Mouse (Mus musculus) T-cell, adult 66 days (primary cell): ENCODE measurements around the gene H2-M10.4. TPM values are rescaled to one million over a fixed set of nuclear protein-coding genes. Genes with fewer than 3 reads are reported as not detected.

Experiments
- total RNA-seq, 2 experiments: library from RNA; stranded (reverse); gene quantifications; 3 replicates in 1 of 2; 4 replicates in 1 of 2; pipeline ENCODE4 v1.2.4; 2023

H2-M10.4 gene
- total RNA-seq, result not detected

DNA sequence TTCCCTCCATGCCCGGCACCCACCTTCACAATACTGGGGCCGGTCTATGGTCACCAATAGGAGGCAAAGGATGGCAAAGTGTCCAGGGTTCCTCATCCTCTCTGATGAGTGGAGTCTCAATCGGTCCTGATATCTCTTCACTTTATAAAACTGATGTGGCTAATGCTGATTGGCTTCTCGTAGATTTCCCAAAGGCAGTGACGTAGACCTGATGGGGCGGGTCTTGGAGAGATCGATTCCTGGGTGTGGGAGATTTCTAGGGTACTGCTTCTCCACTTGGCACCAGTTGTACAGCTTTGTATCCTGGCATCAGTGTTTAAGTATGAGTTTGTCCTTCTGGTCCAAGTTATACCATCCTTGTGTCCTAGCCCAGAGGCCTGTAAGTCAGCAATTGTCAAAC lies at the start of gene H2-M10.4:
Gene H2-M10.4 (minus strand): TSS at position 101 of the 400 bp plus-strand sequence.

Other genes with a start within 250 kb of the H2-M10.4 start
- gene Rpp21, start 204.3 kb downstream of the H2-M10.4 start, total RNA-seq, result 10 to 100 TPM; 82.8 to 96.9 TPM
- gene Trim39, start 190.1 kb downstream of the H2-M10.4 start, total RNA-seq, result 10 to 100 TPM; 85.1 to 86.0 TPM
- gene H2-M10.2, start 175.8 kb downstream of the H2-M10.4 start, total RNA-seq, result not detected
- gene H2-M10.1, start 136.2 kb downstream of the H2-M10.4 start, total RNA-seq, result not detected
- not detected for gene H2-M10.3, start 93.9 kb downstream of the H2-M10.4 start, total RNA-seq
- gene H2-M11, start 84.7 kb upstream of the H2-M10.4 start, total RNA-seq, result not detected
- not detected for gene H2-M9, start 180.3 kb upstream of the H2-M10.4 start, total RNA-seq
- not detected for gene H2-M1, start 209.9 kb upstream of the H2-M10.4 start, total RNA-seq